Comparison of ENCODE assay signal across 21 mouse cellular contexts in genomic region chr9:86622062-86622461, GRCm38 (mm10). TPM values are rescaled to one million over a fixed set of nuclear protein-coding genes. Genes with fewer than 3 reads are reported as not detected.
A peak's percentile ranks its signal among the peaks of the same experiment; 100 is the strongest.
DNase-seq lines count a peak whose midpoint lies in the region; ATAC-seq and TF ChIP-seq lines count a peak whose summit lies in the region.
"Had no signal": no experiment of that assay in that cellular context is flagged by ENCODE, and none has a peak within 500 bp of the region (broad histone marks: within the 10 kb centered on the region; RNA-seq: fewer than 3 reads in every experiment).

No protein-coding gene starts in this region.

- 0 out of 2 replicates have a peak, but pooled peaks cover 2% of the 10 kb centered on the region for H3K4me1 ChIP-seq in hindbrain, embryonic 15.5 days (replicated peaks)
- H3K4me1 ChIP-seq in midbrain, postnatal 0 days (ENCODE audit: insufficient read depth, low read length), result 0 out of 2 replicates have a peak, but pooled peaks cover 2% of the 10 kb centered on the region
- no peaks in the 10 kb centered on the region for H3K4me1 ChIP-seq in kidney, embryonic 14.5 days (ENCODE audit: control insufficient read depth, insufficient read depth, low read length)
- H3K4me1 ChIP-seq: embryonic facial prominence, embryonic 10.5 days; limb, embryonic 12.5 days; liver, embryonic 12.5 days had no signal

- no peaks in the 10 kb centered on the region for H3K27me3 ChIP-seq in hindbrain, embryonic 15.5 days
- no peaks in the 10 kb centered on the region for H3K27me3 ChIP-seq in midbrain, postnatal 0 days (ENCODE audit: insufficient read depth, low read length)
- no peaks in the 10 kb centered on the region for H3K27me3 ChIP-seq in kidney, embryonic 14.5 days (ENCODE audit: control insufficient read depth, insufficient read depth, low read length)
- H3K27me3 ChIP-seq: heart, embryonic 15.5 days; limb, embryonic 12.5 days; liver, embryonic 12.5 days; megakaryocyte, embryonic 14.5 days had no signal

- no peak for TF ChIP-seq CTCF in layer of hippocampus, adult 2 months (conservative IDR thresholded peaks at IDR 0.05)
- TF ChIP-seq CTCF in midbrain, postnatal 0 days (IDR thresholded peaks at IDR 0.05), result no peak

- 47% methylated on average over 2 of the region's 2 CpGs for WGBS in hindbrain, embryonic 15.5 days
- 25% methylated on average over 2 of the region's 2 CpGs for WGBS in midbrain, postnatal 0 days
- WGBS in kidney, embryonic 14.5 days, result 91% methylated on average over 2 of the region's 2 CpGs

- DNase-seq in cerebellum, adult 11-12 months, result peak; percentile 7
- DNase-seq in layer of hippocampus, adult 2 months (ENCODE audit: low spot score in 2 of 2), result peak in 1 of 2 experiments; percentile 14
- no peak for DNase-seq in layer of hippocampus, postnatal 36 days
- peak; percentile 75 for DNase-seq in midbrain, postnatal 0 days (ENCODE audit: low spot score)
- DNase-seq: adrenal gland, adult 8-10 months; cerebellum, adult 18-20 months; gastrocnemius, postnatal 25 days; heart, postnatal 4 days; lung, adult 2 months; thymus, postnatal 14 days had no signal

- H3K27ac ChIP-seq in layer of hippocampus, adult 2 months, result peak overlapping the region; percentile 47; the same call in 1 of the 2 replicates
- H3K27ac ChIP-seq in hindbrain, embryonic 15.5 days (replicated peaks), result no peak overlapping the region
- no peak overlapping the region for H3K27ac ChIP-seq in midbrain, postnatal 0 days (ENCODE audit: low read depth, low read length)
- no peak overlapping the region for H3K27ac ChIP-seq in kidney, embryonic 14.5 days (ENCODE audit: low read depth, low read length)
- H3K27ac ChIP-seq: embryonic facial prominence, embryonic 10.5 days; heart, embryonic 15.5 days; limb, embryonic 12.5 days; liver, embryonic 12.5 days had no signal

- H3K9me3 ChIP-seq in hindbrain, embryonic 15.5 days, result no peaks in the 10 kb centered on the region
- no peaks in the 10 kb centered on the region for H3K9me3 ChIP-seq in midbrain, postnatal 0 days (ENCODE audit: low read length)
- H3K9me3 ChIP-seq in kidney, embryonic 14.5 days (ENCODE audit: control insufficient read depth, low read length), result no peaks in the 10 kb centered on the region
- H3K9me3 ChIP-seq: embryonic facial prominence, embryonic 10.5 days; heart, embryonic 15.5 days; limb, embryonic 12.5 days; liver, embryonic 12.5 days; megakaryocyte, embryonic 14.5 days had no signal

- H3K4me3 ChIP-seq in layer of hippocampus, adult 2 months, result no peak overlapping the region
- no peak overlapping the region for H3K4me3 ChIP-seq in hindbrain, embryonic 15.5 days
- H3K4me3 ChIP-seq in midbrain, postnatal 0 days (ENCODE audit: low read depth, low read length), result no peak overlapping the region
- H3K4me3 ChIP-seq in kidney, embryonic 14.5 days (ENCODE audit: low read length), result no peak overlapping the region
- H3K4me3 ChIP-seq: embryonic facial prominence, embryonic 10.5 days; heart, embryonic 15.5 days; limb, embryonic 12.5 days; liver, embryonic 12.5 days; megakaryocyte, embryonic 14.5 days; myocyte had no signal

- H3K9ac ChIP-seq in hindbrain, embryonic 15.5 days, result no peak overlapping the region
- no peak overlapping the region for H3K9ac ChIP-seq in midbrain, postnatal 0 days (replicated peaks; ENCODE audit: low read length, poor library complexity, severe bottlenecking)
- no peak overlapping the region for H3K9ac ChIP-seq in kidney, embryonic 14.5 days (ENCODE audit: low read depth, low read length)
- H3K9ac ChIP-seq: heart, embryonic 15.5 days; limb, embryonic 12.5 days; liver, embryonic 12.5 days had no signal

- ATAC-seq in cerebellum, adult (ENCODE audit: insufficient number of reproducible peaks, low FRiP score, low TSS enrichment), result no peak
- peak; percentile 89 for ATAC-seq in hindbrain, embryonic 15.5 days (ENCODE audit: low FRiP score, low read depth)
- ATAC-seq in midbrain, postnatal 0 days (ENCODE audit: low FRiP score), result peak; percentile 73; the same call in 1 of the 2 replicates
- ATAC-seq in kidney, embryonic 14.5 days (ENCODE audit: low FRiP score, low TSS enrichment), result no peak
- no peak for ATAC-seq in activated CD4-positive, CD25-positive, alpha-beta regulatory T cell, adult 4 months
- ATAC-seq: intestine, postnatal 0 days; liver, embryonic 12.5 days had no signal

- H3K36me3 ChIP-seq in hindbrain, embryonic 15.5 days, result no peaks in the 10 kb centered on the region
- H3K36me3 ChIP-seq in midbrain, postnatal 0 days (ENCODE audit: insufficient read depth, low read length), result no peaks in the 10 kb centered on the region
- H3K36me3 ChIP-seq in kidney, embryonic 14.5 days (ENCODE audit: control insufficient read depth, insufficient read depth, low read length), result no peaks in the 10 kb centered on the region
- H3K36me3 ChIP-seq: embryonic facial prominence, embryonic 10.5 days; heart, embryonic 15.5 days; limb, embryonic 12.5 days; liver, embryonic 12.5 days had no signal

- no peak overlapping the region for H3K4me2 ChIP-seq in hindbrain, embryonic 15.5 days
- H3K4me2 ChIP-seq in midbrain, postnatal 0 days (ENCODE audit: low read depth, low read length, poor library complexity, severe bottlenecking), result no peak overlapping the region
- H3K4me2 ChIP-seq in kidney, embryonic 14.5 days (replicated peaks; ENCODE audit: low read depth, low read length), result no peak overlapping the region
- H3K4me2 ChIP-seq: heart, embryonic 15.5 days; limb, embryonic 12.5 days; liver, embryonic 12.5 days had no signal

RNA-seq across cellular contexts. Expression of gene Rwdd2a, which starts 50.3 kb away (rescaled TPM):
- 10 to 100 TPM; 28.2 TPM for total RNA-seq in layer of hippocampus, adult 2 months (2021)
- total RNA-seq in layer of hippocampus, postnatal 36 days (2021), result 10 to 100 TPM; 24.8 to 27.6 TPM
- polyA plus RNA-seq in hindbrain, embryonic 15.5 days (2015; fragmentation: Nextera tagmentation; extraction: Ambion mirVana), result 25.2 and 29.3 TPM in 2 replicates
- 30.4 and 38.7 TPM in 2 replicates for total RNA-seq in midbrain, postnatal 0 days (2014; rRNA removed)
- 75.0 and 75.5 TPM in 2 replicates for polyA plus RNA-seq in midbrain, postnatal 0 days (2015; fragmentation: Nextera tagmentation; extraction: Ambion mirVana)
- polyA plus RNA-seq in kidney, embryonic 14.5 days (2014; fragmentation: Nextera tagmentation; extraction: Ambion mirVana), result 2.5 and 3.3 TPM in 2 replicates
- polyA plus RNA-seq in activated CD4-positive, CD25-positive, alpha-beta regulatory T cell, adult 4 months (2017; shearing (Covaris generic)), result 1 to 10 TPM; 4.8 to 5.0 TPM

RNA-seq across cellular contexts. Expression of gene Pgm3, which starts 50.4 kb away (rescaled TPM):
- 10 to 100 TPM; 14.6 to 15.6 TPM for total RNA-seq in layer of hippocampus, adult 2 months (2021)
- 10 to 100 TPM; 16.6 to 16.9 TPM for total RNA-seq in layer of hippocampus, postnatal 36 days (2021)
- polyA plus RNA-seq in hindbrain, embryonic 15.5 days (2015; fragmentation: Nextera tagmentation; extraction: Ambion mirVana), result 35.0 and 35.8 TPM in 2 replicates
- 19.3 and 20.9 TPM in 2 replicates for total RNA-seq in midbrain, postnatal 0 days (2014; rRNA removed)
- polyA plus RNA-seq in midbrain, postnatal 0 days (2015; fragmentation: Nextera tagmentation; extraction: Ambion mirVana), result 25.1 and 25.5 TPM in 2 replicates
- 27.5 and 37.3 TPM in 2 replicates for polyA plus RNA-seq in kidney, embryonic 14.5 days (2014; fragmentation: Nextera tagmentation; extraction: Ambion mirVana)
- polyA plus RNA-seq in activated CD4-positive, CD25-positive, alpha-beta regulatory T cell, adult 4 months (2017; shearing (Covaris generic)), result 10 to 100 TPM; 17.3 to 18.7 TPM

Comparison
In these comparisons a context has a peak if more than half of its experiments do, and no peak if none do; other contexts are left out.
1. DNase-seq: peak in cerebellum, adult 11-12 months (single experiment) and midbrain, postnatal 0 days (single experiment); none in layer of hippocampus, postnatal 36 days (0 of 2).
2. ATAC-seq: peak in hindbrain, embryonic 15.5 days (single experiment) and midbrain, postnatal 0 days (single experiment); none in cerebellum, adult (single experiment), kidney, embryonic 14.5 days (single experiment) and activated CD4-positive, CD25-positive, alpha-beta regulatory T cell, adult 4 months (single experiment).